Mouse (Mus musculus) lung, adult 18-20 months (tissue): ENCODE measurements at regions not wholly inside any gene's neighbourhood (a gene's known extent, or its start where the extent isn't known, plus 50 kb on each side); places are given as distances from the start of the nearest gene placed in this dataset.
A peak's percentile ranks its signal among the peaks of the same experiment; 100 is the strongest.

Experiments
- DNase-seq, 2 experiments: peaks; one replicate each; pipeline ENCODE4 v3.0.0; 2022; ENCODE audit warnings: mixed read lengths in 2 of 2

DNA sequence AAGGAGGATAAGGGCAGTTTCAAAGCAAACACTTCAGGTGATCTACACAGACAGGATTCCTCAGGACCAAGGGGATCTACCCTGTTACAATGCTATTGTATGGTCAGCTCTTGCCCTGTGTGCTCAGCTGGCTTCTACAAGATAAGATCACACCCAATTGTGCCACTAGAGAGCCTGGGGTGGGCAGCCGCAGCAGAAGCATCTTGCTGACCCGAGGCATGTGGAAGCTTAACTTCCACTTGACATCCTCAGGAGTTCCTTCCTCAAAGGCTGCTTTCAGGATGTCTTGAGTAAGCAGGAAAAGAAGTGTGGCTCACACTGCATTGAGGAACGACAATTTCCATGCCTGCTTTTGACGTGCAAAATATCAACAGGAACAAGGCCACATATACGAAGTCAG is 222.8 kb upstream of the Gpc5 start:
- DNase-seq: no peak

DNA sequence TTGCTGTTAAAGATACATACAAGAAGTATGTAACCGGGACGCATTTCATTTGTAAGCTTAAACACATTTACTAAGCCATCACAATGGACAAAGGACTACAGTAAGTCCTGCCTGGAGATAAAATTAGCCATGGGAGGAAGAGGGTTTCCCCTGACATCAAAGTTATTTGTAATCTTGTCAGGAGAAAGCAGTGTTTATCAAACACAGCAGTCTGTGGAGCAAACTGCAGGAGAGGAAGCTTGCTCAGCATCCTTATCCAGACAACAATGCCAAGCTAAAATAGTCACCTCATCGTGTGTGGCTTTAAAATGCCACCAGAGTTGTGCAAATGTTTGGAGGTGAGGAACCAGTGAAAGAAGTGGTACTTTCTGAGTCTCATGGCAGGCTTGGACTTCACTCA is 216.9 kb upstream of the Gpc5 start:
- no peak for DNase-seq

- no peak for DNase-seq
Observed at GRCm38 (mm10) chr14:114876427-114876826, 215.6 kb upstream of the Gpc5 start.

GRCm38 (mm10) chr14:114877477-114877876 is 214.5 kb upstream of the Gpc5 start:
- no peak for DNase-seq

- DNase-seq: no peak
Observed at GRCm38 (mm10) chr14:114880291-114880690, 211.7 kb upstream of the Gpc5 start.

DNA sequence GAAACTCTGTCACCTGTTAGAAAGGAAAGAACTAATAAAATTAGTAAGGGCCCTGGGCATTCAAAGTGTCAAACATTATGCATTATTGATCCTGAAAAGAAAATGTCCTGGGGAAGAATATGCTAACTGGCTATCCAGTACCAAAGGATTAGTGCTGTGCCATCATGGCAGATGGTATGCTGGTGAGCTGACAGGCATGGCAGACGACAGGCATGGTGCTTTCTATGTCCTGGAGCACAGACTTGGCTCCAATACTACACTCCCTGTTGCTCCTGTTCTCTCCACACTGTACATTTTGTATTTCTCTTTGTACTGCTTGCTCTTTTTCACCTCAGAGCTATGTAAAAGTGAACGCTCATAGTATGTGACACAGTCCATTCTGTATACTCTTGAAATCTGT is 187.9 kb upstream of the Gpc5 start:
- DNase-seq: no peak

DNA sequence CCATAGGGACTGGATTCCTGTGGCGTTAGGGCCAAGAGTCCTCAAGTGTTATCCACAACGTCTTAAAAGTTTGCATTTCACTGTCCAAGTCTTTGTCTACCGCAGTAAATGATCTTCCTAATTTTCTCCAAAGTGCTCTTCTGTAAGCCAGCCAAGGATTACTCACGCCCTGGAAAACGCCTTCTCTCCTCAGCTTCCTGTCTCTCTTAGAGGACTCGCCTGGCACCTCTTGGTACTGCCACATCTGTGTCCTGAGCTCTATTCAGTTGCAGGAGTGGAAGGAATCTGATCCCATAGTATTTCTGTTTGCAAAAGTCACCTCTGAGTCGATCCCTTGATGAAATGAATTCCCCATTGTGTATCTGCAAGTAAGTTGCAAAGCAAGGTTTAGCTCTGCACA is 179.7 kb upstream of the Gpc5 start:
- DNase-seq: no peak

DNA sequence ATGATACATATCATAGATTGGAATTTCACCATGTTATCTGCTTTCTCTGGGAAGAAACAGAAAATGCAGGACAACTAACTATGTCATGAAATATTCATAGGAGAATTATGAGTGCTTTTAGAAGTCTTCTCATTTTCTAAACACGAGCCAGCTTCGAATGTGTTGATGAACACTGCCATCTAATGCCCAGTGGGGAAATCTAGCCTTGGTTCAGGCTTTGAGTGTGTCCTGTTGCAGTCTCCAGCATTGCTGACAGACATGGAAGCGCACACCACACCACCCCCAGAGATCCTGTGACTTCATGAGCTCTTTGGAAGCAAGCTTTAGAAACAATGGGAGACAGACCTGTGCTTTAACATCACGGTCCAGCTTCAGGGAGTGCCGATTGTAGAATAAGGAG is 178.8 kb upstream of the Gpc5 start:
- DNase-seq: no peak

DNA sequence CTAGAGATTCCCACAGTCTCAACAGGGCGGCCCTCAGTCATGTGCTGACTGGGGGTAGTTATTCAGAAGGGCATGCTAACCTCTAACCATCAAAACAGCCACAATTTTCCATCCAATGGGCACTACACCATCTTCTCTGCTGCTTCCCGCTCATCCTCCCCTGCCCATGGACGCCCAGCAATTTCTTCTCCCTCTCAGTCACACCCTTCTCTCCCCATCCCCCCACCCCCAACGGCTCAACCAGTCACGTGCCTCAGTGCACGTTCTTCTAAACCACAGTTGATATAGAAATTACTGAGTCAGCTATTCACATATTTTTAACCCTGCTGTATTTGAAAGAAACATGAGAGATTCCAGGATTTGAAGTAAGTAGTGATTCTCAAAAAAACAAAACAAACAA is 146.3 kb upstream of the Gpc5 start:
- no peak for DNase-seq

GRCm38 (mm10) chr14:114946321-114946720 is 145.7 kb upstream of the Gpc5 start:
- no peak for DNase-seq

DNA sequence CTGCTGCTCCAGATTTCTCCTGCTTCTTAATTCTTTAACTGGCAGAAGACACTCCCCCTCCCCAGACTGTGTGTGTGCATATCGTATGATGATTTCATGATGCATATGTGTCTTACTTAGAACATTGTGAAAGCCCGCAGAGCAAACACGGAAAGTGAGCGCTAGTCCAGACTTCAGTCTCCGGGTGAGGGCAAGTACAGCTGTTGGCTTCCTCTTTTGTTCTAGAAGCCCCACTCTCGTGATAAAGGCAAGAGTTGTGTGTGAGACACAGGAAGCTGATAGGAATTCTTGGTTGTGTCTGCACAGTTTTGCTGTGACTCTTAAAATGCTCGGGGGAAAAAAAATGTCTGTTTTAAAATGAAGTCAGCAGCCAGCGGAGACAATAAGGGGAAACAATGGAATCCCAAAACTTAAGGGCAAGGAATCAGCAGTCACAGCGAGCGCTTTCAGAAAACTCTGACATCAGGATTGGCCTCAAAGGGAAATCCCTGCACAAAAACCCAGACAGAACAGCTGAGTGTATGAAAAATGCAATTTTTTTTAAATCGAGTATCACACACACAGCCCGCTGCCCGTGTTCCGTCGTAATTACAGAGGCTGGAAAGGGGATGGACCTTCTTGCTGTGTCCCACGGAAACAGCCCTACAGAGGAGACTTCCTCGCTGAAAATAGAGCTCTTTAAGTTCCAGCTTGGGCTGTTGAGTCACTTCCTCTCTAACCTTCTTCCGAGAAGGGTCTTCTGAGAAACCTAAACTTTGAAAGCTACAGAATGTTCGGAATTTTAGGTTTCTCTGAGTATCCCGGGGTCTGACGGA is 143.5 kb upstream of the Gpc5 start:
- no peak for DNase-seq

DNA sequence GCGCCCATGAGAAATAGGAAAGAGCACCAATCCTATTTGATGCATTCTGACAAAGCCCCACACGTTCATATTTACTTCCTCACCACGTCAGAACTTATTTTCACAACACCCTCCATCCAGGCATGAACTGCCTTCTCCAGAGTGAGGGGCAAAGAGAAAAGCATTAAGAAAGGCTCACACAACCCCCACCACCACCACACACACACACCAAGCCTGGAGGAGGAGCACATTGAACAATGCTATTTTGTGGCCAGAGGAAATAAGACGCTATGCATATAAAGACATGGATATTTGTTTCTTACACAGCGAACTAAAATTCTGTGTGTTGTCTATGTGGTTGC is 142.9 kb upstream of the Gpc5 start:
- no peak for DNase-seq

DNA sequence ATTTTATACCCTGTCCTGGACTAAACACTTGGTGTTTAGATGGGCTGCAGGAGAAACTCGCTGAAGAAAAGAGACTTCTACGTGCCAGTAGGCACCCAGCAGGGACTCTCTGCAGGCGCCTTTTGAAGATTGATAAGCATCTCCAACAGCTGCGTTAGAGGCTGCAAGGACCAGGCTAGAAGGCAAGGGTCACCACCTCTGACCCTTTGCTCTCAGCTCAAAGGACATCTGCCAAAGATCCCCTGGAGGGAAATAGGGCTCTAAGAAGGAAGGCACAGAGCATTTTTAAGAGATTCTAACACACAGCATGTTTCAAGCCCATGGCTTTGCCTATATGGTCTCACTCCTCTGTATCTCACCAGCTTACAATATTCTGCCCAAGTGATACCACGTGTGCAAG is 139.7 kb upstream of the Gpc5 start:
- no peak for DNase-seq

- DNase-seq: no peak
Observed at GRCm38 (mm10) chr14:114953070-114953665, 138.8 kb upstream of the Gpc5 start.

GRCm38 (mm10) chr14:114954287-114954686 is 137.7 kb upstream of the Gpc5 start:
- DNase-seq: no peak

DNA sequence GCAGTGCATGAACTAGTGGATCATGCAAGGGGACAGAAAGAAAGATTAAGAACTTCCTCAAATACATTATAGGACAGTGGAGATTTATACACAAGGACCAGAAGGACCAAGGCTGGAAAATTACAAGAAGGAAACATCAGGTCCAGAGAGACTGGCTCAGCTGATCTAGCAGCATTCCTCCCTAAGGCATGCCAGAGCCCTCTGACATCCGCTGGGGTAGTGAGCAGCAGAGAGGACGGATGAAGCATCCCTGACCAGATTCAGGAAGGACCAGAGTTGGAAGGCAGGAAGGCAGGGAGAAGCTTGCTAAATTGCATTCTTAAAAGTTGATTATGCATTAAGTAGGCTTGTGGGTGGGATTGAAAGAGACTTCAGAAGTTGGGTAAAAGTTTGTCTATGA is 136.4 kb upstream of the Gpc5 start:
- DNase-seq: no peak

GRCm38 (mm10) chr14:114960273-114960672 is 131.7 kb upstream of the Gpc5 start:
- peak in 1 of 2 experiments; percentile 5 for DNase-seq

DNA sequence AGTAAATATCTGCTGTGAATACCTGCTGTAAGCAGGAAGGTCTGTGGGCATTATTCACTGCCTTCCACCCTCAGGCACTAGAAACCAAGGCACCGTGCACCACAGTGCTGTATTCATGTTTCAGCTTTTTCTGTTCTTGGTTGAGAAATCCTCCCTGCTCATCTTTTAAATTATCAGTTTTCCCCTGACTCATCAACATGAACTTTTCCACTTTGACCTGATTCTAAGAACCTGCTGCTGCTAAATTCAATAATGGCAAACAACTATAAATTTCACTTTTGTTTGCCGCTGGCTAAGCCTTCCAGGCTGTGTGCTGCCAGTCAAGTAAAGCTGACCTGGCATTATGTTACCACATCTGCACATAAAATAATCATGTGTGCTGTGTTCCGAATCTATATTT is 126.1 kb upstream of the Gpc5 start:
- DNase-seq: no peak

DNA sequence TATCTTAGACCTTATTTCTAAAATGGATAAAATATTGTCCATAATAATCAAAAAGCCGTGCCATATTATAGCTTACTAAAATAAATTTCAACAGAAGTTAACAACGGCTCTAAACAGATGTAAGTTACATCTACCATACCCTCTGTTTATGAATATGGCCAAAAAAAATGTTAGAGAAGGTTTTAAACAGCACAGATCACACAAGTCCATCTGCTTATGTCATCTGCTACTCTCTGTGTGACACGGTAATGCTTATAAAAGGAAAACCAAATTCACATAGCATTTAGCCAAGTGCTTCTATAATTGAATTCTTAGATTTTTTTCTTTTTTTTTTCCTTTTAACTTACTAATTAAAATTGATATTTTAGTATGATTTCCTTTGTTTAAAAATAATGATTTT is 123.0 kb upstream of the Gpc5 start:
- DNase-seq: no peak

GRCm38 (mm10) chr14:114981120-114981519 is 110.9 kb upstream of the Gpc5 start:
- no peak for DNase-seq

- no peak for DNase-seq
Observed at GRCm38 (mm10) chr14:115003223-115003622, 88.8 kb upstream of the Gpc5 start.

GRCm38 (mm10) chr14:115004733-115005405 is 87.1 kb upstream of the Gpc5 start:
- no peak for DNase-seq

DNA sequence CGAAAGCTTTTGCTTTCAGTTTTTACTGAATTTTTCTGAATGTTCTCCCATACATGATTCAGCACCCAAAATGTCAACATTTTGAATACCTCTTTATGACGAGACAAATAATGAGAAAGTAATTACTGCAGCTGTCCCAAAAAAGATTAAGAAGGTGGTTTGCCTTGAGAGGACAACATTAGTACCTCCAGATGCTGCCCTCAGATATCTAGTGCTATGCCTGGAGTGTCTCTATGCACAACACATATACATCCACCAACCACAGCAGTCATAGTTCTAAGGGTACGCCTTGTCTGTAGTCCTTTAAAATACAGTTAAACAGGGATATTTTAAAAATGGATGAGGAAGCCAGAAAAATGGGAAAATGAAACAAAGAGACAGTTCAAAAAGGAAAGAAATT is 81.1 kb upstream of the Gpc5 start:
- DNase-seq: no peak

GRCm38 (mm10) chr14:115015299-115015698 is 76.7 kb upstream of the Gpc5 start:
- no peak for DNase-seq
